Mouse (Mus musculus): ENCODE data around the gene Rnf19b.

Gene Rnf19b

DNA sequence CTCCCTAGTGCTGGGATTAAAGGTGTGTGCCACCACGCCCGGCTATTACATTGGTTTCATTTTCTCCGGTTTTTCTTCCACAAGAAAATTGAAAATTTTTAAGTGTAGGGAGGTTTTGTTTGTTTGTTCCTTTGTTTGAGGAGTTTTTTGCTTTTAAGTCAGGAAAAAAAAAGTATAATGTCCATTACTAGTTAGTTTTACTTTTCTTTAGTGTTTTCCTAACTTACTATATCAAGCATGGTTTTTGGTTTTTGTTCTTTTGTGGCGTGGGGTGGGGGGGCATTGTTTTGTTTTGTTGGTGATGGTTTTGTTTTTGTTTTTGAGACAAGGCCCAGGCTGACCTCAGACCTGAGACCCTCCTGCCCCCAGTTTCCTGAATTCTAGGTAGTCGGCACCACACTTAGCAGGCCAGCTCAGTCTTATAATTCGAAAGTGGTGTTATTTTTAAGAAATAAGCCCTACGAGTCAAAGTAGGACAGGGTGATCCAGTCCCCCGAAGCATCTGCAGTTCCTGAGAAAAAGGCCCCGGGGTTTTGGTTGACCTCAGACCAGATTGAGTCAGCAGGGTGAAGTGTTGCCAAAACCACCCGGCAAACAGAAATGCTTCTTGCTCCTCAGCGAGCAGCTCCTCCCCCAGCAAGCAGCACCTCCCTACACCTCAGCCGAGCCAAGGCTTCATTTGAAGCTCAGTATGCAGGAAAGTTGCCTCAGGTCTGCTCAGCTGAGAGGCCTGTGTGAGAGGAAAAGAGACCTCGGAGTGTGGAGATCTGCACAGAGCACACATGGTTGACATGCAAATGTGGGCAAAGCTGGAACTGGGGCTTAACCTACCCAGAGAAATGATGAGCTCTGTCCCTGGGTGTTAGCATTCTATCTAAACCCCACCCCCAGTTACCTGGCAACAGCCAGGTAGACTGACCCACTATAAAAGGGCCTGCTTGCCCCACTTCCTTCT lies 23.1 kb upstream of the Rnf19b start:
- peak; percentile 57 for DNase-seq (ENCODE audit: low read depth, low spot score)

DNA sequence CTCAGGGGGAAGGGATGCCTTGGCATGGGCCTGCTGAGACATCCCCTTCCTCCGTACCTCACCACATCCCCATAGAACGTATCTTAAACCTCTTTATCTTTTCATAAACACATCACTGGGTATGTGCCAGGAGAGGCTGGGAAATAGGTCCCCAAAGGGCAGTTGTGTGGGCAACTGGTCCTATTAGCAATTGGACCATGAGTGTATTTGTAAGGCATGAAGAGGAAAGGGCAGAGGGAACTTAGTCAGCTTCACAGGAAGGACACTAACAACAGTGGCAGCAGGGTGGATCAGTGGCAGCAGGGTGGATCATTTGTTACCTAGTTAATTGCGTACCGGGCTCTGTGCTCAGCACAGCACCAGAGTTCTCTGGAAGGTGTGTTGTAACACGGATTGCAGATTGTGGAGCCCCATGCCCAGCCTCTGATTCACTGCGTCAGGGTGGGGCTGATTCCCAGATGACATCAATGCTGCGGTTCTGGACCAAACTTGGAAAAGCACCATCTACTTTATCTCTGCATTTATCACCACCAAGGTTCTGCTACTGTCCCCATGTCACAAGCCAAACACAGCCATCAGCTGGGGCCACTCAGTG lies 22.1 kb upstream of the Rnf19b start:
- DNase-seq (ENCODE audit: low read depth, low spot score) = no peak

DNA sequence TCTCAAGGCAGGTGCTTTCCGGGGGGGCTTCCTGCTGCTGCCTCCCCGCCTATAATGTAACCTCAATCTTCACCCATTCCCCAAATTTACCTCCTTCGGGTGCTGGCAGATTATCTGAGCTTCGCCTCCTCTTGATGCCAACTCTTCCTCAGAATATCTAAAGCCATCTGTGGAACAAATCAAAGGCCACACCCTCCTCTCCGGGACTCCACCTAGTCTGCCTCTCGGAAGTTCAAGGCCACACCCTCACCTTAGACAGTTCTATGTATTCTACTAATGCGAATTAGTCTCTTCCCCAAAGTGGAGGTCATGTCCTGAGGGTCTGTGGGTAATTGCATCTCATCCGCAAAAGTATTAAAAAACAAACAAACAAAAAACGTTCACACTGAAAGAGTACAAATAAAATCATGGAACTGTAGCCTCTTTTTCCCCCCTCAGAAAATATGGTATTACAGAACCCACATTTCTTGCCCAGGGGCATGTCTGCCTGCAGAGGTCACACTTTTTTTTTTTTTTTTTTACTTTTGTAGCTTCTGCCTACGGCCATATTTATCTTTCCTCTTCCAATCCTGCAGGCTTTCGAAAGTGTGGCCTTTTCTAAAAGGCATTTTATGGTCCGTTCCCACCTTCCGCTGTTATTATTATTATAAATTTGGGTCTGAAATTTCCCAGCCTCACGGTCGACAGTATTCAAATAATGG lies 10.2 kb upstream of the Rnf19b start:
- DNase-seq (ENCODE audit: low read depth, low spot score) = peak; percentile 86

DNA sequence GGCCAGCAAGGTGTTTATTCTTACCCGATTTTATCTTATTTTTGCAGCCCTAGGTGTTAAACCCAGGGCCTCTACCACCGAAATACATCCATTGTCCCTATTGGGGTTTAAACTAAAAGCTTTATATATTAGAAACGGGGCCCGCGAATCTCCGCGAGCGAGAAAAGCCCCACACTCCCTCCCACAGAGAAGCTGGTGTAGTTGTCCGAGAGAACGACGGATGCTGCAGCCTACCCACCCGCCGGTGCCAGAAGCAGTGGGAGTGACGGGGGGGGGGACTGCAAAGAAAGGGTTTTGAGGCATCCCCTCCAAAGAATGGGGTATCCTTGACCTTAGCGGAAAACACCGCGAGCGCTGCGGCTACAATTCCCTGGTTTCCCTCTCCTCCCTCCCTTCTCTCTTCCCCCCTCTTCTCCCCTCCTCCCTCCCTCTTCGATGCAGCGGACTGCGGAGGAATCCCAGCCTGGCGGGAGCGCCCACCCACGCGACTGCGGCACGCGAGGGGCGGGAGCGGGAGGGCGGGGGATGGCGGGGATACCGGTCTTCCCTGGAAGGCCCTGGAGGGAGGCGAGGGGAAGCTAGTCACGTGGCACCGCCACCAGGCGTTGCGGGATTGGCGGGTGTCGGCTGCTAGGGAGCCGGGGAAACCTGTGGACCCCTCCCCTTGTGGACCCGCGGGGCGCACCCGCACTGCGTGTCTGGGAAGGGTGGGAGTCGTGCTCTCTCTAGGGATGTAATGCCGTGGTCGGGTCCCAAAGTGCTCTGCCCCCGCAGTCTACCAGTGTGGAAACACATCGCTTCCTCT lies 9.4 kb upstream of the Rnf19b start:
- DNase-seq (ENCODE audit: low read depth, low spot score) = peak; percentile 86

DNA sequence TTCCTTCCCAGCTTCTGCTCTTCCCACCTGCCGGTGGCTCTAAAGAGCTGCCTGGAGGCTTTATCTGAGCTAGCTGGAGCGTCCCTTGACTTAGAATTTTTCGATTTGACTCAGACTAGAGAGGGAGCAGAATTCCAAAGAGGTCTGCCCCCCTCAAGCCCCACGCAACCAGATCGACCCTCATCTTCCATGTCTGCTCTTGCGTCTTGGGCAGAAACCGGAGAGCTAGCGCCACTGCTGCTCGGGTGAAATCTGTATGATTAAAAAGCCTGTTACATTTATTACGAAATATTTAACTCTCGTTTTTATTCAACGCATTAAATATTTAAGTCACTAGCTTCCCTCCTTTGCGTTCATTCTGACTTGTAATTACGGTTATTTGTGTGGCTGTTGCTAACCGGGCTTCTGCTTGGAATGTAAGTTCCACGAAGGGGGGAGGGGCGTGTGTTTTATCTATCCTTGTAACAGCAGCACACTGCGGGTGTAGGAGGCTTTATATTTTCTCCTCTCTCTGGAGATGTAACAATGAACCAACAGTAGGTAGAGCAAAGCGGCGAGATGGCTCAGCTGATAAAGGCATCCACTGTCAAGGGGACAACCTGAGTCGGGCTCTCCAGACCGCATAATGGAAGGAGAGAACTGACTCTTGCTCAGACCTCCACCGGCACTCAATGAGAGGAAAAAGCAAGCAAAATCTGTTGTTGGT lies 8.6 kb upstream of the Rnf19b start:
- no peak for DNase-seq (ENCODE audit: low read depth, low spot score)

DNA sequence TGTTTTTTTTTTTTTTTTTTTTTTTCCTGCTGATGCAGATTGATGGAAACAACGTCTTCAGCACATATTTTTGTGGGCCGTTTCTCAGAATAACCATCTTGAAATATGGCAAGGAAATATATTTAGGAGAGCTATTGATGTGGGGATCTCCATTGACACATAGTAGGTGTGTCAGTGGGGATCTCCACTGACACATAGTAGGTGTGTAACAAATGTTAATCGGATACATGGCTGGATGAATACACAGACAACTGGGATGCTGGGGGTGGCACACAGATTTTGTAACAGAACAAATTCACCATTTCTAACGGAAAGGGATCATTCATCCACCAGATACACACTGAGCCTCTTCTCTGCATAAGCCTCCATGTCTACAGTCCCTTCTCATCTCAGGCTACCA lies 7.7 kb upstream of the Rnf19b start:
- no peak for DNase-seq (ENCODE audit: low read depth, low spot score)

DNA sequence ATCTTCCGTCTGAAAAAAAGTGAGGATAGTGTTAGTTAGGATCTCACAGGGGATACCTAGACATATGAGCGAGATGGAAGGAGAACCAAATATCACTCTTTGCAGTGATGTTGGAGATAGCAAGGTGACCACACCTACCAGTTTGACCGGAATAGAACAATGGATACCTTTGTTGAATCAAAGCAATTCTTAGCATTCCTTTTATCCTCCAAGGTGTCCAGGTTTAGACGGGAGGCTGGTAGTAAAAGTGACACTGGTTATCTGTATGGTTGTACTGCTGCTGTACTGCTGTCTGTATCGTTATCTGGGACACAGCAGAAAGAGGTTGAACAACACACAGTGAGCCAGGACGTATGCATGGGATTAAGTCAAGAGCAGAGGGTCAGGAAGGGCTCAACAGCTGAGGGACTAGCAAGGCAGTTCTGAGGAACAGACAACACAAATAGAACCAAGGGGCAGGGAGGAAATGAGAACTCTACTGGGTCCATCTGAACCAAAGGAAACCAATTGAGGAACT lies 7.1 kb upstream of the Rnf19b start:
- peak; percentile 50 for DNase-seq (ENCODE audit: low read depth, low spot score)

DNA sequence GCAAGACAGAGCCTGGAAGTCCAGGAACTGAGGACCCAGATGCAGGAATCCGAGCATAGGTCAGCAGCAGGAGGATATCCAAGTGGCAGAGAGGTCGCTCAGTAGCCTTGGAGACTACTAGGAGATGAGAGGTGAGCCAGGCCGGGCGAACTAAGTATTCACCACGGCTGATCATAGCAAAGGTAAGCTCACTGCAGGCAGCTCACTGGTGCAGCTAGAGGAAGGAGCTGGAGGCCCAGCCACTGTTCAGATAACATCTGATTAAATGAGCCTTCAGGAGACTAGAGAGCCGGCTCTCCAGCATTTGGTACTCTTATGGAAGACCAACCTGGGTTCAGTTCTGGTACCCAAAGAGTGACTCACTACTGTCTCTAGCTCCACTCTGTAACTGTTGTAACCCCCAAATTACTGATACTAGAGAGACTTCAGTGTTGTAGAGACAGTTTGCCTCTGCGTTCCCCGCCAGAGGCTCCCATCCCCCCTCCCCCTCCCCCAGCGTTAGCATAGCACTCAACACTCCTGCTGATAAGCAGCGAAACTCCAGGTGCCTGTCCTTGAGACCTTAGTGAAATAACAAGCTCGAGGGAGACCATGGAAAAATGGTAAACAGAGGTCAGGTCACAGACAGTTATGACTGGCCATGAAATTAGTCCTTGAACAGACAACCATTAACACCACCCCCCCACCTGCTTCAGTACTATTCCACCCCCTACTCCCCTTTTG lies 6.4 kb upstream of the Rnf19b start:
- DNase-seq (ENCODE audit: low read depth, low spot score) = peak; percentile 84

DNA sequence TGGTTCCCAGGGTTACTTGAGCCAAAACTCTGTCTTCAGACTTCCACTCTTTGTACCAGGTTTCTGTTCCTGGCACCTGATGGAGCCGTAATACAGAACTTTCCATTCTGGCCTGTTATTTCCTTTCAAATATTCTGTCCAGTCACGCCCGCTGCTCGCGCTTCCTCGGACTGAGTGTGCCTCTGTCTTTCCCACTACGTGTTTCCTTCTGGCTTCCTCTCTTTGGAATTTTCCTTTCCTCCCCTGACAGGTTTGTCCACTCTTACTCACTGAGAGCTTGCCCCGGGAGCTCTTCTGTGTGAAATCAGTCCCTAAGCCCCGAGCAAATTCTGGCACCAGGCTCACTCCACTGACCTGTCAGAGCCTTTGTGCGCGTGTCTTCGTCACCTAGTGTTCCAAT lies 3.3 kb upstream of the Rnf19b start:
- no peak for DNase-seq (ENCODE audit: low read depth, low spot score)

DNA sequence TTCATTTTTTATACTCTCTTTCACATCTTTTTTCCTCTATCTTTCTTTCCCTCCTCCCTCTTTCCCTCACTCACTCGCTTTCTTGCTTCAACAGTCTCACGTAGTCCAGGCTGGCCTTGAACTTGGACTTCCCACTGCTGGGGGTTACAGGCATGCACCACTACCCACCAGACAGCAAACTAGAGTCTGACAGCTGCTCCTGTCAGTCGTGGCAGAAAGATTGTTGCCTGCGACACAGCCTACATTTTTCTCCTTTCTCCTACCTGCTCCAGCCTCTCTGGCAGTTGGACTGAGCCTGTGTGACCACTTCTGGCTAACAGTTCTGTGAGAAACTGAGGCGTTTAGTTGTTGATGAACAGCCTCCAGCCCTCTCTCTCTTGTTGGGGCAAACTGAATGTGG lies 2.5 kb upstream of the Rnf19b start:
- no peak for DNase-seq (ENCODE audit: low read depth, low spot score)

DNA sequence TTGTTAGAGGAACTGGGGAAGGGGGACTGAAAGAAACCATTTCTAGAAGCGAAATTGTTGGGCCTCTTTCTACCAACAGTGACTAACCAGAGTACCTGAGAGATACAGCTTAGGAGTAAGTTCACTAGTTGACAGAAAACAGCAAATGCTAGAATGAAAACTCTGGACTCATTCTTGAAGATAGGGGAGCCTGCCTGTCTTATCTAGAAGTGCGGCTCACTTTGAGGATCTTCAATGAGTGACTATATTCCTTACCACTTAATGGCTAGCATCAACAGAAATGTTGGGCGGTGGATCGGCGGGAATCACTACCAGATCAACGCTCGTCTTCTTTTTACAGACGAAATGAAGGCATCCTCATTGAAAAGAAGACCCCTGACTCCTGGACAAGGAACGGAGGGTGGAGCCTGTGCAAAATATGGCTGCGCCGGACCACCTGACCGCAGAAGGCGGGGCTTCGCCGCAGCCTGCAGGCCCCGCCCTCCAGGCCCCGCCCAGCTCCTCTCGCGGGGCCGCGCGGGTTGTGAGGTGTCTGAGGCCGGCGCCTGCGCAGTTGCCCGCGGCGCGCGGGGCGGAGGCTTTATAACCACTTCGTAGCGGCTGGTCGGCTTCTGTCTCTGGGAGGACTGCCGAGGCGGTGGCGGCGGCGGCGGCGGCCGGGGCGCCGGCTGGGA lies 401 bp upstream of the Rnf19b start:
- DNase-seq (ENCODE audit: low read depth, low spot score) = peak; percentile 94

DNA sequence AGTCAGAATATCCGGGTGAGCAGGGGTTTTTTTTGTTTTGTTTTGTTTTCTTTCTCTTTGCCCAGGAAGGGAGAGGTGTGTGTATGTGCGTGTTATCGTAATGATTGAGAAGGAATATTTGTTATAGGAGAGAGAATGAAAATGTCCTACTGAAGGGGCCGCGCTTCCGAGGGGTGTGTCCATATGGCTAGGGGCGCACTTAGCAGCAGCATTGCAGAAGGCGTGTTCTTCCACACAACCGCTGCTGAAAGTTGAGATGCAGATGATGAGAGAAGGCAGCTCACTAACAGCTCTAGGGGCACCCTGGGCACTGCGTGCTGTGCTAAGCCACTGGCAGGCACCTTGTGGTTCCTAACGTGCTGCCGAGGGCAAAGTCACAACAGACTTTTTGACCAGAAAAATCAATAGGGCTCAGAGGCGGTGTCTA lies 1.1 kb downstream of the Rnf19b start:
- no peak for DNase-seq (ENCODE audit: low read depth, low spot score)

DNA sequence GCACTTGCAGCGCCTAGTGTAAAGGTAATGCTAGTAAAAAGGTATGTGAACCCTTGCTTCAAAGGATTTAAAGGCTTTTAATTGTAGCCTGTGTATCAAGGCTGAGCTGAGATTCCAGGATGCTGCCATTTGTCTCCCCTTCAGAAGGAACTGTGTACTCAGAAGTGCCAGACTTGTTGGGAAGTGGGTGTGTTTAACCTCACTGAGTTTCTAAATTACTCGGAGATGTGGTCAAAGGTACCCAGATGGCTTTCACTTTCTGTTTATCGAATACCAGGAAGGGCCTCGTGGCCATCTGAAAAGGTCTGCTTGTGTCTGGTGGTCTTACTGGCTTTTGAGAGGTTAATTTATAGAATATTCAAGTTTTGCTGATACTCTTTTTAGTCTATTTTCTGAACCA lies 1.9 kb downstream of the Rnf19b start:
- DNase-seq (ENCODE audit: low read depth, low spot score) = no peak

DNA sequence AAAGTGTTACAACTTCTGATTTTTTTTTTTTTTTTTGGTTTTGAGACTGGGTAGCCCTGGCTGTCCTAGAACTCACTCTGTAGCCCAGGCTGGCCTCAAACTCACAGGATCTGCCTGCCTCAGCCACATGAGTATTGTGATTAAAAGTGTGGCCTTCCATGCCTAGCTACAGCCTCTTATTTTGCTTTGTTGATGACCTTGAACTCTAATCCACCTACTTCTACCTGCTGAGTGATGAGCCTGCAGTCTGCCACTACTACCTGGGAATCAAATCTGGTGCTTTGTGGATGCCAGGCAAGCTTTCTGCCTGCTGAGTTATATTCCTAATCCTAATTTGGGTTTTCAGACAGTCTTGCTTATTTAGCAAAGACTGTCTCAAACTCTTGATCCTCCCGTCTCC lies 3.4 kb downstream of the Rnf19b start:
- peak; percentile 56 for DNase-seq (ENCODE audit: low read depth, low spot score)

DNA sequence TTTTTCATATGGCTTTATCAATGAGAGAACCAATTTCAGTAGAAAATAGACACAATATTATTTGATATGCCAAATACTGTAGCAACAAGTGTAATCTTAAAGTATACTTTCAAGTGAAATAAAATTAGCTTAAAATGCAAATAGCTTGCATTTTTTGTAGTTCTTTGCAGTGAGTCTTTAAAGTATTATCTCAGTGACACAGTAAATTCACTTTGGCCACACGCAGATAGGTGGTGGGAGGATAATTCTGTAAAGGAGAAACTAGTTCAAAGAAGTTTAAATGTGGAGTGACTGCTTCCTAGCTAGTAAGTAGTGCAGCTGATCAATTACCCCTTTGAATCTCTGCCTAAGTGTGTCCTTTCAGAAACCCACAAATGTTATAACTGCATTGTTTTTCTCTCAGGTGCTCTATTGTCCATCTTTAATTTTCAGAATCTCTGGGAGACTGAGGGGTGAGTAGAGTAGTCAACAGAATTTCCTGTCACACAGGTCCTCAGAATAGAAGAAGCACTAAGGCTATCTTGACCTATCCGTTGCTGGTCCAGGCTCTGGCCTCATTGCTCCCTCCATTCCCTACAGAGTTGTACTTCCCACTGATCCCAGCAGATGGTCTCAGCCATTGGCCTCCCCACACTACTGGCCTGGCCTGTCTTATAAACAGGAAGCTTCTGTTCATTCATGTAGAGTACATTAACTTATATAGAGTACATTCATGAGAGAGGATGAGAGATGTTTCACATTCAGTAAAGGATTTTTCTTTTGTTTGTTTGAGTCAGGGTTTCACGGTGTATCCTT lies 4.4 kb downstream of the Rnf19b start:
- no peak for DNase-seq (ENCODE audit: low read depth, low spot score)

DNA sequence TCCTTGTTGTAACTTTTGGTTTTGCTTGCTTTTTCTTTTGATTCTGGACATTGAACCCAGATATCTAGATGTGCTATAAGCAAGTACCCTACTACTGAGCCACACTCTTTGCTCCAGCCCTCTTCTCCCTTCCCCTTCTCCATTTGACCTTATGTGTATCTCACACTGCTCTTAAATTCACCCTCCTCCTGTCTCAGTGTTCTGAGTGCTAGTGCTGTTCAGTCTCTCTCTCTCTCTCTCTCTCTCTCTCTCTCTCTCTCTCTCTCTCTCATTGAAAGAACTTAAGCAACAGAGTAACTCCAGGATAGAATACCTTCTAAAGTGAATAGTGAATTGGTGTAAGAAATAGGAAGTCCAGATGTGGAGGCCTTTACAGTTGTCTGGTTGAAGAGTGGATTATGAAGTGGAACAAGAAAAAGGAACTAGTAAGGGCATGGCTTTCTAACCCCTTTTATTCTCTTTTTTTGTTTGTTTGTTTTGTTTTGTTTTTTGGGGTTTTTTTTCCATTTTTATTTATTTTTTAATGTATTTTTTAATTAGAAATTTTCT lies 7.7 kb downstream of the Rnf19b start:
- DNase-seq (ENCODE audit: low read depth, low spot score) = no peak

DNA sequence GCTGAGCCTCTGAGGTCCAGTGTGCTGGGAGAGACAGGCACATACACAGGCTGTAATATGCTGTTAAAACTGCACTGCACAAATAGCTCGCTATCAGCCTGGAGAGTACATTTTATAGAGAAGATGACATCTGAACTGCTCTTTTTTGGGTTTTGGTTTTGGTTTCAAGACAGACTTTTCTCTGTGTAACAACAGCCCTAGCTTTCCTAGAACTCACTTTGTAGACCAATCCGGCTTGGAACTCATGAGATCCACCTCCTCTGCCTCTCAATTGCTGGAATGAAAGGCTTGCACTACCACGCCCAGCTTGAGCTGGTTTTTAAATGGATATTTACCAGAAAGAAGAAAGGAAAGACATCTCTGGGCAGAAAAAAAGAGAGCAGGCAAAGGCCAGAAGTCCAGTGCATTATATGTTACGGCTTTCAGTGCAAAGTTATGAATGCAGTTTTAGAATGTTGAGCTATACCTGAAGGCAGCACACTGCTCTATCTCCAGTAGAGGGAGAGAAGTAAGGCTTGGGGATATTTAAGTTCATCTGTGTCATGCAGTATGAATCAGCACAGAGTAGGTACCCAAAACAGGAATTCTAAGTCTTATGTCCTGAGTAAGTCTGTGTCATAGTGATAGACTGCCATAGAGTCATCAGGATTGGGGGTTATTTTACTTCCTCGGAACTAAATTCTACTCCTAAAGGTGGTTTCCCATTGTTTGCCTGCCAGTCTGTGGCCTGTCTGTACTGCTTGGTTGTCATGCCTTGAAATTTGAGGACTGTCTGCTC lies 9.8 kb downstream of the Rnf19b start:
- DNase-seq (ENCODE audit: low read depth, low spot score) = no peak

DNA sequence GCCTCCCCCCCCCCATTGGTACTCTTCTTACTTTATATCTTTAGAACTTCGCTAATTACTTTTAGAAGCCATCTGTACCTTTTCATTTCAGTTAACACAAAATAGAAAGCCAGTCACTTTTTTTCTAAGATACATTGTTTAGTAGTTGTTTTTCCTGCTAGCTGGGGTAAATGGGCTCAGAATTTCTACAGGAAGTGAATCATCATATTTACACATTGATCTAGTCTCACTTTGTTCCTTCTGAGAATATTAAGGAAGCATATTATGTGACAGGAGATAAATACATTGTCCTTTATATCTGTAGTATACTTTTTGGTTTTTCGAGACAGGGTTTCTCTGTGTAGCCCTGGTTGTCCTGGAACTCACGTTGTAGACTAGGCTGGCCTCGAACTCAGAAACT lies 10.8 kb downstream of the Rnf19b start:
- no peak for DNase-seq (ENCODE audit: low read depth, low spot score)

Data from ES-CJ7 (cell line).